Mouse (Mus musculus) right cerebral cortex, adult 2 months (tissue): ENCODE results near the gene Inpp4b.

Experiments
- DNase-seq, 2 experiments: peaks; one replicate each; pipeline ENCODE4 v3.0.0; 2021 to 2022; ENCODE audit warnings: low spot score in 2 of 2

Inpp4b gene

GRCm38 (mm10) chr8:81578951-81579350, 236.6 kb downstream of the Inpp4b start:
- no peak for DNase-seq

GRCm38 (mm10) chr8:81581817-81582437, 239.6 kb downstream of the Inpp4b start:
- no peak for DNase-seq

- DNase-seq: no peak
These were observed 240.6 kb downstream of the Inpp4b start for GRCm38 (mm10) chr8:81582906-81583305.

- DNase-seq: no peak
These were observed 244.4 kb downstream of the Inpp4b start for GRCm38 (mm10) chr8:81586783-81587182.

- no peak for DNase-seq
These were observed 251.9 kb downstream of the Inpp4b start for GRCm38 (mm10) chr8:81594134-81594714.

- no peak for DNase-seq
These were observed 256.9 kb downstream of the Inpp4b start for GRCm38 (mm10) chr8:81599209-81599608.

- no peak for DNase-seq
These were observed 258.8 kb downstream of the Inpp4b start for GRCm38 (mm10) chr8:81601136-81601535.

GRCm38 (mm10) chr8:81608082-81608481, 265.7 kb downstream of the Inpp4b start:
- no peak for DNase-seq

GRCm38 (mm10) chr8:81609064-81609463, 266.7 kb downstream of the Inpp4b start:
- no peak for DNase-seq

GRCm38 (mm10) chr8:81612611-81613010, 270.3 kb downstream of the Inpp4b start:
- DNase-seq: peak; percentile 6 to 10

GRCm38 (mm10) chr8:81614135-81614534, 271.8 kb downstream of the Inpp4b start:
- DNase-seq: no peak

- no peak for DNase-seq
These were observed 272.2 kb downstream of the Inpp4b start for GRCm38 (mm10) chr8:81614605-81615004.

GRCm38 (mm10) chr8:81615552-81615951, 273.2 kb downstream of the Inpp4b start:
- DNase-seq: no peak

GRCm38 (mm10) chr8:81618918-81619317, 276.6 kb downstream of the Inpp4b start:
- DNase-seq: no peak

- DNase-seq: no peak
These were observed 292.7 kb downstream of the Inpp4b start for GRCm38 (mm10) chr8:81635015-81635414.

GRCm38 (mm10) chr8:81635912-81636583, 293.7 kb downstream of the Inpp4b start:
- no peak for DNase-seq

- no peak for DNase-seq
These were observed 296.1 kb downstream of the Inpp4b start for GRCm38 (mm10) chr8:81638478-81638877.

- DNase-seq: no peak
These were observed 297.5 kb downstream of the Inpp4b start for GRCm38 (mm10) chr8:81639820-81640219.

GRCm38 (mm10) chr8:81643030-81643429, 300.7 kb downstream of the Inpp4b start:
- DNase-seq: no peak

GRCm38 (mm10) chr8:81692167-81692566, 349.8 kb downstream of the Inpp4b start:
- no peak for DNase-seq

- DNase-seq: no peak
These were observed 352.5 kb downstream of the Inpp4b start for GRCm38 (mm10) chr8:81694893-81695292.

GRCm38 (mm10) chr8:81702038-81702437, 359.7 kb downstream of the Inpp4b start:
- no peak for DNase-seq
